Mouse (Mus musculus): Measurements from ENCODE around the gene Slc35b2. TPM values are rescaled to one million over a fixed set of nuclear protein-coding genes. Genes with fewer than 3 reads are reported as not detected.

The Slc35b2 gene
- polyA plus RNA-seq, 1 experiment from 2014 or later = 79.5 TPM

DNA sequence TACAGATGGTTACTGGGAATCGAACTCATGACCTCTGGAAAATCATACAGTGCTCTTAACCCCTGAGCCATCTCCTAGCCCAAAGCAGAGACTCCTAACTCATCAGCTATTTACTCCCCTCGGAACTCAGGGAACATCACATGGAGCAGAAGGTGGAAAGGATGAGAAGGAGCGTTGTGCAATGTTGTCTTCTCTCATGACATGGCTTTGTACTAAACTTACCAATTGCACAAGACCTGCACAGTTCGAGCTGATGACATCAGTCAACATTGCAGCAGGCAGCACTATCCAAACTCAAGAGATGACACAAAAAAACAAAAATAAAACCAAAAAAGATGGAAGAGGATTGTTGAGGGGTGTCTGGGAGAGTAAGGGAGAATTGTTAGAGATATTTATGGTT lies 44.7 kb downstream of the Slc35b2 start:
- no peak for ATAC-seq
- no peak overlapping the region for H3K27ac ChIP-seq (ENCODE audit: low read depth, low read length)
- H3K4me3 ChIP-seq (ENCODE audit: low read depth, low read length) = no peak overlapping the region
- 91% methylated on average over 4 of the region's 4 CpGs for WGBS
- no peaks in the 10 kb centered on the region for H3K36me3 ChIP-seq (ENCODE audit: control insufficient read depth, insufficient read depth)
- no peak overlapping the region for H3K9ac ChIP-seq (ENCODE audit: low read depth, low read length)
- no peaks in the 10 kb centered on the region for H3K27me3 ChIP-seq (replicated peaks; ENCODE audit: control insufficient read depth, insufficient read depth, low read length)
- no peak overlapping the region for H3K4me2 ChIP-seq (replicated peaks; ENCODE audit: low read depth)
- H3K9me3 ChIP-seq (ENCODE audit: control insufficient read depth) = no peaks in the 10 kb centered on the region
- no peaks in the 10 kb centered on the region for H3K4me1 ChIP-seq (replicated peaks; ENCODE audit: control insufficient read depth, insufficient read depth, low read length)
- no peak for TF ChIP-seq CTCF (IDR thresholded peaks at IDR 0.05; ENCODE audit: low read depth)

DNA sequence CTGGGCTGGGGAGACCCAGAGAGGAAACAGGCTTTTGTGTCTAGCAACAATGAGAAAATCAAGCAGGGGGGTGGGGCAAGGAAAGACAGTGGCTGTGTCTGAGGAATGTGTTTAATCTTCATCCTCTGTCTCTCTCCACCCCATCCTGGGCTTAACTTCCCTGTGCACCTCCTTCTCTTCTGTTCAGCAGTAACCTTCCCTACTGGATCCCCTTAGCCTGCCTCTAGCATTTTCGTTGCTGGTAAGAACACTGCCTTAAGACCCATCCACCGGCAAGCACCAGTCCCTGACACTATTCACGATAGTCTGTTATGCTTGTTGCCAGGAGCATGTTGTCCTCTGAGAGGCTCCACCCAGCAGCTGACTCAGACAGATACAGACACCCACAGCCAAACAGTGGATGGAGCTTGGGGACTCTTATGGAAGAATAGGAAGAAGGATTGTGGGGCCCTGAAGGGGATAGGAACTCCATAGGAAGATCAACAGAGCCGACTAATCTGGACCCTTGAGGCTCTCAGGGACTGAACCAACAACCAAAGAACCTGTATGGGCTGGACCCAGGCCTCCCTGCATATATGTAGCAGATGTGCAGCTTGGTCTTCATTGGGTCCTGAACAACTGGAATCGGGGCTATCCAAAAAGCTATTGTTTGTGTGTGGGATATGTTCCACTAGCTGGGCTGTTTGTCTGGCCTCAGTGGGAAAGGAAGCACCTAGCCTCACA lies 46.6 kb downstream of the Slc35b2 start:
- Histone ChIP-seq H3K4me3 (ENCODE audit: low read depth, low read length) (no peak overlapping the region), H3K4me2 (replicated peaks; ENCODE audit: low read depth) (no peak overlapping the region), H3K36me3 (ENCODE audit: control insufficient read depth, insufficient read depth) (no peaks in the 10 kb centered on the region), H3K9ac (ENCODE audit: low read depth, low read length) (no peak overlapping the region), H3K4me1 (replicated peaks; ENCODE audit: control insufficient read depth, insufficient read depth, low read length) (no peaks in the 10 kb centered on the region), H3K9me3 (ENCODE audit: control insufficient read depth) (no peaks in the 10 kb centered on the region), H3K27ac (ENCODE audit: low read depth, low read length) (0 out of 2 replicates have a peak overlapping the region, but pooled peaks have one; percentile 5), H3K27me3 (replicated peaks; ENCODE audit: control insufficient read depth, insufficient read depth, low read length) (no peaks in the 10 kb centered on the region)
- TF ChIP-seq CTCF (IDR thresholded peaks at IDR 0.05; ENCODE audit: low read depth) = no peak
- 33% methylated on average over 5 of the region's 5 CpGs for WGBS
- ATAC-seq = peak; percentile 25; the same call in 1 of the 2 replicates

DNA sequence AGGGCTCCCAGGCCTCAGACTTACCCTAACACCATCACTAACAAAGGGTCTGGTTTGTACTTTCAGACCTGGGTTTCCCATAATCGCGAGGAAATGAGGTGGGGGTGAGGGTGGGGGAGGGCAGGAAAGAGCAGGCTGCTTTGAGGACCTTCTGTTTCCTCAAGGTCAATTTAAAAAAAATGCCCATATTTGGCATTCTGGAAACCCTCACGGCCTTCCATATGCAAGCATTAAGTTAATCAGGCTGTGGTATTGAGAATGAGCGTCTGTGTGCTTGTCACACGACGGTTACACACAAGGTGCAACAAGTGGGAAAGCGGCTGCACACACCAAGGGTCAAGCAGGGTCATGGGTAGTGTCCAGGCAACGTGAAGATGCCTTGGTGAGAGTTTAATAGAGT lies 48.3 kb downstream of the Slc35b2 start:
- no peak for ATAC-seq
- WGBS = 71% methylated on average over 8 of the region's 8 CpGs

DNA sequence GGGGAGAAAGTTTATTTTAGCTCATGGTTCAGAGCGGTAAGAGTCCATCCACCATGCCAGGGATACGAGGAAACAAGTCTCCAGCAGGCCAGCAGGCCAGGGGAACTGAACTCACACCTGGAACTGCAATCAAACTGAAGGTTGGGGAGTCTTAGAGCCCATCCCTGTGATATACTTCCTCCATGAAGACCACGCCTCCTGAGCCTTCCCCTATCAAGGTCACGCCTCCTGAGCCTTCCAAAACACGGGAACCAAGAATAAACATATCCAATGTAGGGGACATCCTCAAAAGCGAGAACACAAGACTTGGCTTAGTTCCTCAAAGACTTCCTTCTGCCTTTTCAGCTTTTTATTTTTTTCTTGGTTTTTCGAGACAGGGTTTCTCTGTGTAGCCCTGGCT lies 49.2 kb downstream of the Slc35b2 start:
- Histone ChIP-seq H3K9me3 (ENCODE audit: control insufficient read depth) (no peaks in the 10 kb centered on the region), H3K9ac (ENCODE audit: low read depth, low read length) (no peak overlapping the region), H3K4me3 (ENCODE audit: low read depth, low read length) (no peak overlapping the region), H3K27ac (ENCODE audit: low read depth, low read length) (no peak overlapping the region), H3K4me2 (replicated peaks; ENCODE audit: low read depth) (no peak overlapping the region), H3K27me3 (replicated peaks; ENCODE audit: control insufficient read depth, insufficient read depth, low read length) (no peaks in the 10 kb centered on the region), H3K4me1 (replicated peaks; ENCODE audit: control insufficient read depth, insufficient read depth, low read length) (no peaks in the 10 kb centered on the region), H3K36me3 (ENCODE audit: control insufficient read depth, insufficient read depth) (no peaks in the 10 kb centered on the region)
- 72% methylated on average over 7 of the region's 7 CpGs for WGBS
- no peak for ATAC-seq
- no peak for TF ChIP-seq CTCF (IDR thresholded peaks at IDR 0.05; ENCODE audit: low read depth)

More for the DNA sequence above, 48.3 kb downstream of the Slc35b2 start:
- Histone ChIP-seq H3K36me3 (ENCODE audit: control insufficient read depth, insufficient read depth) (no peaks in the 10 kb centered on the region), H3K4me2 (replicated peaks; ENCODE audit: low read depth) (no peak overlapping the region), H3K27ac (ENCODE audit: low read depth, low read length) (no peak overlapping the region), H3K9me3 (ENCODE audit: control insufficient read depth) (no peaks in the 10 kb centered on the region), H3K27me3 (replicated peaks; ENCODE audit: control insufficient read depth, insufficient read depth, low read length) (no peaks in the 10 kb centered on the region), H3K9ac (ENCODE audit: low read depth, low read length) (no peak overlapping the region), H3K4me3 (ENCODE audit: low read depth, low read length) (no peak overlapping the region), H3K4me1 (replicated peaks; ENCODE audit: control insufficient read depth, insufficient read depth, low read length) (no peaks in the 10 kb centered on the region)
- TF ChIP-seq CTCF (IDR thresholded peaks at IDR 0.05; ENCODE audit: low read depth) = no peak

DNA sequence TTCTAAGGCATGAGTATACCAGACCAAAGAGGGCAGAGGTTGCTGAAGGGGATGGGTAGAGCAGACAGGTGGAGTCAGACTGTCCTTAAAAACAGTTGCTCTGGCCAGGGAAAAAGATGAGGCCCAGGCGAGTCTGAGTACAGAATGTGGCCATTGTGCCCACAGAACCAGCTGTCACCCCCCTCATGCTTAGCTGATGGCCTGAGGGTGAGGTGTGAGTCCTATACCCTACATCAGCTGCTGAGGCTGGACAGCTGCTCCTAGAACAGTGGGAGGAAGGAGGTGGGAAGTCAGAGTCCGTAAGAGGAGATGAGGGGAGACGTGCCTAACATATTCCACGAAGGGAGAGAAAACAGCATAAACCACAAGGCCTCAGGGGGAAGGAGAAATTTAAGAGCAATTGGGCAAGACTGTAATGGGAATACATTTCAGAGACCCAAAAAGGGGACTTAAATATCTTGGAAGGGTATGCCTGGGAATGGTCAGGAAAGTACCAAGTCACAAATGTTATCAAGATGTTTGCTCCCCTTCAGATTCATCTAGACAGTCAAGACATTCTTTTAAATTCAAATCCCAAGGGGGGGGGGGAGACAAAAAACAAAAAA lies 52.5 kb downstream of the Slc35b2 start:
- Histone ChIP-seq H3K9me3 (ENCODE audit: control insufficient read depth) (no peaks in the 10 kb centered on the region), H3K36me3 (ENCODE audit: control insufficient read depth, insufficient read depth) (no peaks in the 10 kb centered on the region), H3K27ac (ENCODE audit: low read depth, low read length) (no peak overlapping the region), H3K27me3 (replicated peaks; ENCODE audit: control insufficient read depth, insufficient read depth, low read length) (no peaks in the 10 kb centered on the region), H3K4me2 (replicated peaks; ENCODE audit: low read depth) (no peak overlapping the region), H3K9ac (ENCODE audit: low read depth, low read length) (no peak overlapping the region), H3K4me3 (ENCODE audit: low read depth, low read length) (no peak overlapping the region), H3K4me1 (replicated peaks; ENCODE audit: control insufficient read depth, insufficient read depth, low read length) (0 out of 2 replicates have a peak, but pooled peaks cover 5% of the 10 kb centered on the region)
- no peak for TF ChIP-seq CTCF (IDR thresholded peaks at IDR 0.05; ENCODE audit: low read depth)
- WGBS = 79% methylated on average over 4 of the region's 4 CpGs
- ATAC-seq = no peak

DNA sequence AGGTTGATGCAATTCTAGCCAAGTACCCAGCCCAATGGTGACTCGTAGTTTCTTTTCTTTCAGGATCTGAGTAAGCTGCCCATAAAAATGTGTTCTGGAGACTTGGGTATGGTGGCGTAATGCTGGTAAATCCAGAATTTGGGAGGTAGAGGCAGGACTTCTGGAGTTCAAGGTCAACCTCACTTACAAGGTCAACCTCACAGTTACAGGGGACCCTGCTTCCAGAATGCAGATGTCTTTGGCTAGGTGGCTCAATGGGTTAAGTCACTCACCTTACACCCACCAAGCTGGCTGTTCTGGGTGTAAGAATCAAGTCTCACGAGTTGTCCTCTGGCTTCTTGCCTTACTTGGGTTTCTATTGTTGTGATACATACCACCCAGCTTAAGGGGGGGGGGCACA lies 53.0 kb downstream of the Slc35b2 start:
- Histone ChIP-seq H3K4me1 (replicated peaks; ENCODE audit: control insufficient read depth, insufficient read depth, low read length) (0 out of 2 replicates have a peak, but pooled peaks cover 5% of the 10 kb centered on the region), H3K4me3 (ENCODE audit: low read depth, low read length) (no peak overlapping the region), H3K36me3 (ENCODE audit: control insufficient read depth, insufficient read depth) (no peaks in the 10 kb centered on the region), H3K27me3 (replicated peaks; ENCODE audit: control insufficient read depth, insufficient read depth, low read length) (no peaks in the 10 kb centered on the region), H3K9ac (ENCODE audit: low read depth, low read length) (no peak overlapping the region), H3K9me3 (ENCODE audit: control insufficient read depth) (no peaks in the 10 kb centered on the region), H3K4me2 (replicated peaks; ENCODE audit: low read depth) (no peak overlapping the region), H3K27ac (ENCODE audit: low read depth, low read length) (no peak overlapping the region)
- no peak for TF ChIP-seq CTCF (IDR thresholded peaks at IDR 0.05; ENCODE audit: low read depth)
- no peak for ATAC-seq
- 80% methylated on average over 3 of the region's 3 CpGs for WGBS

Other genes with a start within 250 kb of the Slc35b2 start
- gene Cdc5l, start 130.1 kb upstream of the Slc35b2 start, polyA plus RNA-seq (2015; fragmentation: Nextera tagmentation; extraction: Ambion mirVana) = 31.3 and 33.1 TPM in 2 replicates
- 0.22 and 0.25 TPM in 2 replicates for gene Spats1, start 88.5 kb upstream of the Slc35b2 start, polyA plus RNA-seq (2015; fragmentation: Nextera tagmentation; extraction: Ambion mirVana)
- gene Aars2, start 57.0 kb upstream of the Slc35b2 start, polyA plus RNA-seq (2015; fragmentation: Nextera tagmentation; extraction: Ambion mirVana) = 3.6 and 4.0 TPM in 2 replicates
- not detected in 2 replicates for gene Tcte1, start 40.4 kb upstream of the Slc35b2 start, polyA plus RNA-seq (2015; fragmentation: Nextera tagmentation; extraction: Ambion mirVana)
- gene Tmem151b, start 14.2 kb upstream of the Slc35b2 start, polyA plus RNA-seq (2015; fragmentation: Nextera tagmentation; extraction: Ambion mirVana) = 0.68 TPM in 2 replicates
- 3.8 and 4.0 TPM in 2 replicates for gene Nfkbie, start 8.2 kb upstream of the Slc35b2 start, polyA plus RNA-seq (2015; fragmentation: Nextera tagmentation; extraction: Ambion mirVana)
- gene Hsp90ab1, start 9.4 kb downstream of the Slc35b2 start, polyA plus RNA-seq (2015; fragmentation: Nextera tagmentation; extraction: Ambion mirVana) = 483 and 505 TPM in 2 replicates
- gene Slc29a1, start 35.7 kb downstream of the Slc35b2 start, polyA plus RNA-seq (2015; fragmentation: Nextera tagmentation; extraction: Ambion mirVana) = 37.8 and 38.4 TPM in 2 replicates
- gene Mymx, start 38.2 kb downstream of the Slc35b2 start, polyA plus RNA-seq (2015; fragmentation: Nextera tagmentation; extraction: Ambion mirVana) = 0.34 and 0.38 TPM in 2 replicates
- not detected in 2 replicates for gene Capn11, start 95.5 kb downstream of the Slc35b2 start, polyA plus RNA-seq (2015; fragmentation: Nextera tagmentation; extraction: Ambion mirVana)
- 120 and 127 TPM in 2 replicates for gene Mrpl14, start 122.4 kb downstream of the Slc35b2 start, polyA plus RNA-seq (2015; fragmentation: Nextera tagmentation; extraction: Ambion mirVana)
- 22.6 and 24.7 TPM in 2 replicates for gene Tmem63b, start 123.0 kb downstream of the Slc35b2 start, polyA plus RNA-seq (2015; fragmentation: Nextera tagmentation; extraction: Ambion mirVana)
- not detected in 2 replicates for gene 1600014C23Rik, start 170.0 kb downstream of the Slc35b2 start, polyA plus RNA-seq (2015; fragmentation: Nextera tagmentation; extraction: Ambion mirVana)

All from intestine, postnatal 0 days (tissue).